Mouse (Mus musculus) sigmoid colon, adult 10 weeks (tissue): ENCODE data around the gene Hist1h4a. TPM values are rescaled to one million over a fixed set of nuclear protein-coding genes. Genes with fewer than 3 reads are reported as not detected.

Experiments used
- polyA plus RNA-seq: library from polyadenylated mRNA; stranded (reverse); fragments of 350-450 nt; fragmentation: Illumina TruSeq; extraction: RNeasy Lipid Tissue Mini Kit (QIAGEN cat#74804); gene quantifications from one replicate; pipeline ENCODE4 v1.2.3, GENCODE M21; 2014; ENCODE audit warnings: low read depth, low replicate concordance

Gene Hist1h4a
- polyA plus RNA-seq, result not detected

GRCm38 (mm10) chr13:23760972-23761864, at the start of gene Hist1h4a:
Hist1h4a (minus strand) TSS chr13:23761230.

GRCm38 (mm10) chr13:23806422-23807052, 45.5 kb upstream of the Hist1h4a start, which contains the start of gene Slc17a2:
Slc17a2 (plus strand) TSS chr13:23806993.

DNA sequence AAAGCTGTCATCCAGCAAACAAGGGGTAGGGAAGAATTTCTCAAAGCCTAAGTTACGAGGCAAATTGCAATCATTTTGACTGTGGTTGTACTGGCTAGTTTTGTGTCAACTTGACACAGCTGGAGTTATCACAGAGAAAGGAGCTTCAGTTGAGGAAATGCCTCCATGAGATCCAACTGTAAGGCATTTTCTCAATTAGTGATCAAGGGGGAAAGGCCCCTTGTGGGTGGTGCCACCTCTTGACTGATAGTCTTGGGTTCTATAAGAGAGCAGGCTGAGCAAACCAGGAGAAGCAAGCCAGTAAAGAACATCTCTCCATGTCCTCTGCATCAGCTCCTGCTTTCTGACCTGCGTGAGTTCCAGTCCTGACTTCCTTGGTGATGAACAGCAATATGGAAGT, 8.6 kb upstream of the Hist1h4a start, which contains the start of gene Trim38:
Trim38 (plus strand) TSS at position 301 of the 400 bp plus-strand sequence.

GRCm38 (mm10) chr13:23763586-23764323, 2.7 kb upstream of the Hist1h4a start, which contains the start of gene Hist1h1a:
Hist1h1a (plus strand) TSS chr13:23763666.

DNA sequence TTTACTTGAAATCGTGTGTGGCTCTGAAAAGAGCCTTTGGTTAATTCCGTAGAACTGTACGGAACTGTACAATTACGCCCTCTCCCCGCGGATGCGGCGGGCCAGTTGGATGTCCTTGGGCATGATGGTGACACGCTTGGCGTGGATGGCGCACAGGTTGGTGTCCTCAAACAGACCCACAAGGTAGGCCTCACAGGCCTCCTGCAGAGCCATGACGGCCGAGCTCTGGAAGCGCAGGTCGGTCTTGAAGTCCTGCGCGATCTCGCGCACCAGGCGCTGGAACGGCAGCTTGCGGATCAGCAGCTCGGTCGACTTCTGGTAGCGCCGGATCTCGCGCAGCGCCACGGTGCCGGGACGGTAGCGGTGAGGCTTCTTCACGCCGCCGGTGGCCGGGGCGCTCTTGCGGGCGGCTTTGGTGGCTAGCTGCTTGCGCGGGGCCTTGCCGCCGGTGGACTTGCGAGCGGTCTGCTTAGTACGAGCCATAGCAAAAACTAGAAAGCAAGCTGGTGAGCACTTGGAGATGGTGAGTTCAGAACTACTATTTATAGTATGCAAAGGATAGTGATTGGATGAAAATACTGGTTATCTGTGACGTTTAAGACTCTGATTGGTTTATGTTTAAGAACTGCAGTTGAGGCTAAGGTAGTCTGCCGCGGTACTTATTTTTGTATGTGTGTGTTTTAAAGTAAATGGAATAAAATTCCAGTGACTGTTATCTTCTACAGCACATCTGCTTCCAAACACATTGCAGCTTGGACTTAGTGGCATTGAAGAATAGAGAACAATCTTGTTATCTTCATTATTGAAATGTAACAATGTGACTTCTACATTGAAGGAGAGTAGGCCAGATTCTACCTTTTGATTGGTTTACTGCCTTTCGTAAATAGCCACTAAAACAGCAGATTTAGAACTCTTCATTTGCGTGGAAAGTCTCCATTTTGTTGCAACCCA, 1.1 kb upstream of the Hist1h4a start, which contains the start of gene Hist1h3a:
Hist1h3a (minus strand) TSS at position 516 of the 951 bp plus-strand sequence.

DNA sequence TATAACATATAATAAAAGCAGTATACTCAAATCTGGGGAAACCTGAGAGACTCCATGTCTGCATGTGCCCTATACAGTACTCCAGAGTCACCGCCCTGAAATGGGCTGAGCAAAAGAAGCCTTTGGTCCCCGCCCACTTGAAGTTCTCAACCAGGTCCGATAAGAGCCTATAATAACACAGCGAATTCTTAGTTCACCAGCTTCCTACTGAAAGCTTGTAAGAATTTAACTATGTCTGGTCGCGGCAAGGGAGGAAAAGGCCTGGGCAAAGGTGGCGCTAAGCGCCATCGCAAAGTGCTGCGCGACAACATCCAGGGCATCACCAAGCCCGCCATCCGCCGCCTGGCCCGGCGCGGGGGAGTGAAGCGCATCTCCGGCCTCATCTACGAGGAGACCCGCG, 4.2 kb downstream of the Hist1h4a start, which contains the start of gene Hist1h4b:
Hist1h4b (plus strand) TSS at position 224 of the 400 bp plus-strand sequence.

GRCm38 (mm10) chr13:23752067-23752741, 8.8 kb downstream of the Hist1h4a start, which contains the start of gene Hist1h3b:
Hist1h3b (plus strand) TSS chr13:23752267.

GRCm38 (mm10) chr13:23750839-23751477, 10.1 kb downstream of the Hist1h4a start, which contains the start of gene Hist1h2ab:
Hist1h2ab (plus strand) TSS chr13:23751126.

DNA sequence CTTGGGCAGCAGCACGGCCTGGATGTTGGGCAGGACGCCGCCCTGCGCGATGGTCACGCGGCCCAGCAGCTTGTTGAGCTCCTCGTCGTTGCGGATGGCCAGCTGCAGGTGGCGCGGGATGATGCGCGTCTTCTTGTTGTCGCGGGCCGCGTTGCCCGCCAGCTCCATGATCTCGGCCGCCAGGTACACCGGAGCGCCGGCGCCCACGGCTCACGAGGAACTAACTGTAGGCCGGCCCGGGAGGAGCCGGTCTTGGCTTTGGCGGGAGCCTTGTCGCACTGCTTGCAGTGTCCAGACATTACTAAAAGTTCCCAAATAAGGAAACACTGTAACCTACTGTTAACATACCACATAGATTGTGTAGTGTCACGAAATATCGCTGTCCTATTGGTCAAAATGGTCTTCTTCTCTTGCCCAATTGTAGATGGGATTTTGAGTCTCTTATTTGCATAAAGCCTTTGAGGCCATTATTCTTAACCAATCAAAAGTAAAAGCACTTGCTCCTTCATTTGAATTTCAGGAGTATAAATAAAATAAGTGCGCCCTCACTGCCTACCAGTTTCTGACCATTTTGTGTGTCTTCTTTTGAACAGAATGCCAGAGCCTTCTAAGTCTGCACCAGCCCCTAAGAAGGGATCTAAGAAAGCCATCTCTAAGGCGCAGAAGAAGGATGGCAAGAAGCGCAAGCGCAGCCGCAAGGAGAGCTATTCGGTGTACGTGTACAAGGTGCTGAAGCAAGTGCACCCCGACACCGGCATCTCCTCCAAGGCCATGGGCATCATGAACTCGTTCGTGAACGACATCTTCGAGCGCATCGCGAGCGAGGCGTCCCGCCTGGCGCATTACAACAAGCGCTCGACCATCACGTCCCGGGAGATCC, 14.6 kb downstream of the Hist1h4a start, which contains the start of gene Hist1h2bb:
Hist1h2bb (plus strand) TSS at position 534 of the 880 bp plus-strand sequence.

DNA sequence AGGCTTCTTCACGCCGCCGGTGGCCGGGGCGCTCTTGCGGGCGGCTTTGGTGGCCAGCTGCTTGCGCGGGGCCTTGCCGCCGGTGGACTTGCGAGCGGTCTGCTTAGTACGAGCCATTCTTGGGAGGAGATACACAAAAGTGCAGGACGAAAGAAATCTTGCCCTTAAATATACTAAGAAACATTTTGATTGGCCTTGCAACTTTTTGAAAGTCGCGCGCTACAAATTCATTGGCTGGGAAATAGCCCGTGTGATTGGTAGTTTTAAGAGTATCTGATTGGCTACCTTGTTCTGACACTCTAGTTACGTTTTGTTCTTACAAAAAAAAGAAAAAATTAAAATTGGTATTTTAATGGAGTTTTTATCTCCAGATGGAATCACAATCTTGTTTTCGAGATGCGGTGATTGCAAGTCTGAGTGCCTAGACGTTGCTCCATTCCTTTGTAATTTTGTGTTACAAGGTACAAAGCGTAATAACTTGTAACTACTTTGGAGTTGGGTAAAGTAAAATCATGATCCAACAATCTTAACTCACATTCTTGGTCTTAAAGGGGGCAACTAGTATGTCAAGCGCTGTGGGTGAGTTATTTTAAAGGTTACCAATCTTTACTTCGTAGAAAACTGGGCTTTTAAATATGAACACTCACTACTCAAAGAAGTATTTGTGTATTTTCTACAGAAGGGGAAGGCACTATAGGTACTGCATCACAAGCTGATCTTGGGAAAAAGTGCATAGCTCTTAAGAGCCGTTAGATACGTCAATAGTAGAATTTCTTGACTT, 15.5 kb downstream of the Hist1h4a start, which contains the start of gene Hist1h3c:
Hist1h3c (minus strand) TSS at position 222 of the 781 bp plus-strand sequence.

DNA sequence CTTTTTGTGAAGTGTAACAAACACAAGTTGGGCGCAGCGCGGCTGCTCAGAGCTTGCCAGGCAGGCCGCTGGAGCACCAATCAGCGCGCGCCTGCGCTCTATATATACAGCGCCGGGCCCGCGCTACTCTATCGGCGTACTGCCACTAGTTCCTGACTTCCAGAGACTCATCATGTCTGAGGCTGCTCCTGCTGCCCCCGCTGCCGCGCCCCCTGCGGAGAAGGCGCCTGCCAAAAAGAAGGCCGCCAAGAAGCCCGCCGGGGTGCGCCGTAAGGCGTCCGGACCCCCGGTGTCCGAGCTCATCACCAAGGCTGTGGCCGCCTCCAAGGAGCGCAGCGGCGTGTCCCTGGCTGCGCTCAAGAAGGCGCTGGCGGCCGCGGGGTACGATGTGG, 22.4 kb downstream of the Hist1h4a start, which contains the start of gene Hist1h1c:
Hist1h1c (plus strand) TSS at position 132 of the 392 bp plus-strand sequence.

Other genes starting within 250 kb of the Hist1h4a start
- not detected for gene Hist1h4h, start 230.2 kb downstream of the Hist1h4a start, polyA plus RNA-seq
- not detected for gene Hist1h2af, start 227.3 kb downstream of the Hist1h4a start, polyA plus RNA-seq
- not detected for gene Hist1h3g, start 225.8 kb downstream of the Hist1h4a start, polyA plus RNA-seq
- 2.1 TPM for gene Hist1h2bh, start 217.8 kb downstream of the Hist1h4a start, polyA plus RNA-seq
- not detected for gene Hist1h3f, start 217.2 kb downstream of the Hist1h4a start, polyA plus RNA-seq
- not detected for gene Hist1h4f, start 209.6 kb downstream of the Hist1h4a start, polyA plus RNA-seq
- gene Hist1h1d, start 208.0 kb downstream of the Hist1h4a start, polyA plus RNA-seq, result 3.9 TPM
- gene Hist1h3e, start 198.9 kb downstream of the Hist1h4a start, polyA plus RNA-seq, result not detected
- gene Hist1h2ae, start 190.0 kb downstream of the Hist1h4a start, polyA plus RNA-seq, result not detected
- 3.6 TPM for gene Hist1h2bg, start 189.8 kb downstream of the Hist1h4a start, polyA plus RNA-seq
- not detected for gene Hist1h2bf, start 187.0 kb downstream of the Hist1h4a start, polyA plus RNA-seq
- not detected for gene Hist1h2ad, start 186.8 kb downstream of the Hist1h4a start, polyA plus RNA-seq
- 6.7 TPM for gene Hist1h3d, start 185.5 kb downstream of the Hist1h4a start, polyA plus RNA-seq
- gene Hist1h4d, start 179.6 kb downstream of the Hist1h4a start, polyA plus RNA-seq, result 2.3 TPM
- 16.9 TPM for gene Hist1h2be, start 140.1 kb downstream of the Hist1h4a start, polyA plus RNA-seq
- gene Hist1h1e, start 138.7 kb downstream of the Hist1h4a start, polyA plus RNA-seq, result 6.3 TPM
- 9.6 TPM for gene Hist1h2ac, start 77.3 kb downstream of the Hist1h4a start, polyA plus RNA-seq
- gene Hist1h2bc, start 77.0 kb downstream of the Hist1h4a start, polyA plus RNA-seq, result 364 TPM
- gene Hist1h1t, start 65.4 kb downstream of the Hist1h4a start, polyA plus RNA-seq, result not detected
- 2.2 TPM for gene Hist1h4c, start 62.8 kb downstream of the Hist1h4a start, polyA plus RNA-seq
- gene Hfe, start 50.4 kb downstream of the Hist1h4a start, polyA plus RNA-seq, result 13.2 TPM
- gene Hist1h1c, start 22.4 kb downstream of the Hist1h4a start, polyA plus RNA-seq, result 96.7 TPM
- gene Hist1h3c, start 15.6 kb downstream of the Hist1h4a start, polyA plus RNA-seq, result not detected
- not detected for gene Hist1h2bb, start 14.5 kb downstream of the Hist1h4a start, polyA plus RNA-seq
- not detected for gene Hist1h2ab, start 10.1 kb downstream of the Hist1h4a start, polyA plus RNA-seq
- not detected for gene Hist1h3b, start 9.0 kb downstream of the Hist1h4a start, polyA plus RNA-seq
- not detected for gene Hist1h4b, start 4.2 kb downstream of the Hist1h4a start, polyA plus RNA-seq
- gene Hist1h3a, start 1.2 kb upstream of the Hist1h4a start, polyA plus RNA-seq, result not detected
- gene Hist1h1a, start 2.4 kb upstream of the Hist1h4a start, polyA plus RNA-seq, result not detected
- 1.1 TPM for gene Trim38, start 8.7 kb upstream of the Hist1h4a start, polyA plus RNA-seq
- 0.76 TPM for gene Slc17a2, start 45.8 kb upstream of the Hist1h4a start, polyA plus RNA-seq
- gene Slc17a3, start 78.2 kb upstream of the Hist1h4a start, polyA plus RNA-seq, result 0.25 TPM
- not detected for gene Slc17a1, start 106.5 kb upstream of the Hist1h4a start, polyA plus RNA-seq
- 85.4 TPM for gene Slc17a4, start 153.8 kb upstream of the Hist1h4a start, polyA plus RNA-seq
- not detected for gene Hist1h2ba, start 172.9 kb upstream of the Hist1h4a start, polyA plus RNA-seq
- gene Hist1h2aa, start 173.2 kb upstream of the Hist1h4a start, polyA plus RNA-seq, result not detected
- 8.8 TPM for gene Scgn, start 230.0 kb upstream of the Hist1h4a start, polyA plus RNA-seq